Mouse (Mus musculus) midbrain, postnatal 0 days (tissue): ENCODE results near the gene Vmn2r40. TPM values are rescaled to one million over a fixed set of nuclear protein-coding genes. Genes with fewer than 3 reads are reported as not detected.
"Not testable (repeated sequence)": the region's sequence is repeated elsewhere in the genome, so short reads cannot be mapped to it uniquely, and the experiment has no call there.

ENCODE experiments used
- ATAC-seq: fragments of 200-750 bp; cut with Nextera tagmentation; 2 replicates; pipeline ENCODE4 v1.8.0; 2017; ENCODE audit warnings: moderate number of reproducible peaks, mild to moderate bottlenecking, moderate TSS enrichment, moderate library complexity; ENCODE audit not compliant: low FRiP score
- DNase-seq: peaks from one replicate; pipeline ENCODE4 v3.0.0-alpha.2; 2015; ENCODE audit warnings: low spot score
- H3K27ac ChIP-seq: fragments of 300-500 bp; sonication (generic); 2 replicates; pipeline ENCODE4 v1.5.1; 2014; ENCODE audit warnings: low read depth, mild to moderate bottlenecking, low read length, mixed read lengths
- H3K27me3 ChIP-seq: fragments of 300-500 bp; sonication (generic); 2 replicates; pipeline ENCODE4 v1.6.1; 2014; ENCODE audit warnings: low read length, control low read depth, mixed read lengths; ENCODE audit not compliant: insufficient read depth
- H3K36me3 ChIP-seq: fragments of 300-500 bp; sonication (generic); 2 replicates; pipeline ENCODE4 v1.6.1; 2014; ENCODE audit warnings: low read length, control low read depth, mixed read lengths; ENCODE audit not compliant: insufficient read depth
- H3K4me1 ChIP-seq: fragments of 300-500 bp; sonication (generic); 2 replicates; pipeline ENCODE4 v1.6.1; 2014; ENCODE audit warnings: mild to moderate bottlenecking, control low read depth, antibody characterized with exemption, low read length, mixed read lengths; ENCODE audit not compliant: insufficient read depth
- H3K4me2 ChIP-seq: fragments of 300-500 bp; sonication (generic); 2 replicates; pipeline ENCODE4 v1.6.1; 2014; ENCODE audit warnings: low read depth, mild to moderate bottlenecking, low read length, mixed read lengths; ENCODE audit not compliant: poor library complexity, severe bottlenecking
- H3K4me3 ChIP-seq: fragments of 300-500 bp; sonication (generic); 2 replicates; pipeline ENCODE4 v1.5.1; 2014; ENCODE audit warnings: low read depth, mild to moderate bottlenecking, low read length, moderate library complexity
- H3K9ac ChIP-seq: fragments of 300-500 bp; sonication (generic); replicated peaks from 2 replicates; pipeline ENCODE4 v1.6.1; 2014; ENCODE audit warnings: mild to moderate bottlenecking, low read length, moderate library complexity, mixed read lengths; ENCODE audit not compliant: poor library complexity, severe bottlenecking
- H3K9me3 ChIP-seq: fragments of 300-500 bp; sonication (generic); 2 replicates; pipeline ENCODE4 v1.6.1; 2016; ENCODE audit warnings: low read length, control low read depth
- WGBS: fragments of 180-500 bp; shearing (Covaris S2); extraction: QIAGEN DNeasy Blood & Tissue Kit; methylation state at CpG from one replicate; pipeline ENCODE4 v1.1.7; 2014; 5-methylcytosine and 5-hydroxymethylcytosine counted together
- polyA plus RNA-seq: library from polyadenylated mRNA; unstranded; fragments of >200 nt; fragmentation: Nextera tagmentation; extraction: Ambion mirVana; gene quantifications from 2 replicates; pipeline ENCODE4 v1.2.1, GENCODE M21; 2015
- total RNA-seq: library from RNA; depleted of rRNA; stranded (reverse); fragments of >200 nt; gene quantifications from 2 replicates; pipeline ENCODE4 v1.2.3, GENCODE M21; 2014; rRNA removed

Vmn2r40 gene
- total RNA-seq (not detected in 2 replicates), polyA plus RNA-seq (not detected in 2 replicates)

GRCm38 (mm10) chr7:8931335-8931734 lies at the start of gene Vmn2r40:
Vmn2r40 (minus strand) TSS chr7:8931435.
- no CpG with 5 or more reads among the region's 1 CpGs for WGBS
- not testable (repeated sequence) for H3K36me3 ChIP-seq, H3K4me2 ChIP-seq, H3K27me3 ChIP-seq, H3K9me3 ChIP-seq, H3K9ac ChIP-seq, ATAC-seq, H3K4me1 ChIP-seq, H3K4me3 ChIP-seq, H3K27ac ChIP-seq, DNase-seq

Other genes with a start within 250 kb of the Vmn2r40 start
- gene Vmn2r39, start 99.4 kb upstream of the Vmn2r40 start, total RNA-seq: not detected in 2 replicates
- not detected in 2 replicates for gene Vmn2r39, start 99.4 kb upstream of the Vmn2r40 start, polyA plus RNA-seq
- not detected in 2 replicates for gene Vmn2r38, start 166.4 kb upstream of the Vmn2r40 start, total RNA-seq
- gene Vmn2r38, start 166.4 kb upstream of the Vmn2r40 start, polyA plus RNA-seq: not detected in 2 replicates